In the genomic region with DNA sequence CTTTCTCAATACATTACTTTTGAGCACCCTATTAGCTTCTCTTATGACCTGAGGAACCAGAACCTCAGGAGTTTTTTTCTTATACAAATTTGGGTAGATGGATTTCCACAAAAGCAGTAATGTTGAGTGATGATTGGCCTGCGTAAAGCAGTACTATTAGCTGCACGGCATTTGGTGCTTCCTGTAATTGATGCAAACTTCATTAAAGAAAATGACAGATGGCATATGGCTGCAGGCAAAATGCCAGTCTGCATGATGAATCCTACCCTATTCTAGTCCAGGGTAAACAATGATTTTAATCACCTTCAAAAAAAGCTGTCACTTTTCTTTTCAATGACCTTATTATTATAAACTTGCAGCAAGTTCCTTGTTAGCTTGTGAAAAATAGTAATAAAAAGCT, we compare ENCODE assay signal across 12 mouse cellular contexts.
DNase-seq lines count a peak whose midpoint lies in the region; ATAC-seq lines count a peak whose summit lies in the region.
"Had no signal": no experiment of that assay in that cellular context is flagged by ENCODE, and none has a peak within 500 bp of the region (broad histone marks: within the 10 kb centered on the region; RNA-seq: fewer than 3 reads in every experiment).

No protein-coding gene starts in this region.

- H3K4me1 ChIP-seq in hindbrain, embryonic 15.5 days (replicated peaks), result no peaks in the 10 kb centered on the region
- H3K4me1 ChIP-seq in hindbrain, embryonic 11.5 days (replicated peaks; ENCODE audit: control insufficient read depth, insufficient read depth, low read length), result no peaks in the 10 kb centered on the region
- peaks cover 2% of the 10 kb centered on the region; the same call in 1 of the 2 replicates for H3K4me1 ChIP-seq in forebrain, embryonic 16.5 days (replicated peaks; ENCODE audit: control insufficient read depth, insufficient read depth, low read length)
- H3K4me1 ChIP-seq: heart, embryonic 12.5 days; kidney, embryonic 15.5 days had no signal

- 0 out of 2 replicates have a peak, but pooled peaks have one; percentile 59 for ATAC-seq in hindbrain, embryonic 15.5 days (ENCODE audit: low FRiP score, low read depth)
- ATAC-seq in hindbrain, embryonic 11.5 days (ENCODE audit: low FRiP score), result no peak
- ATAC-seq in forebrain, embryonic 16.5 days, result peak; percentile 77
- no peak for ATAC-seq in activated CD4-positive, CD25-positive, alpha-beta regulatory T cell, adult 4 months

- H3K27me3 ChIP-seq in hindbrain, embryonic 15.5 days, result no peaks in the 10 kb centered on the region
- H3K27me3 ChIP-seq in hindbrain, embryonic 11.5 days (ENCODE audit: control insufficient read depth, insufficient read depth, low read length), result no peaks in the 10 kb centered on the region
- H3K27me3 ChIP-seq in forebrain, embryonic 16.5 days (replicated peaks; ENCODE audit: control insufficient read depth, insufficient read depth, low read length), result no peaks in the 10 kb centered on the region
- H3K27me3 ChIP-seq: heart, embryonic 12.5 days; kidney, embryonic 15.5 days had no signal

- H3K9me3 ChIP-seq in hindbrain, embryonic 15.5 days, result peaks cover 11% of the 10 kb centered on the region
- no peaks in the 10 kb centered on the region for H3K9me3 ChIP-seq in hindbrain, embryonic 11.5 days (ENCODE audit: control insufficient read depth, low read length)
- 0 out of 2 replicates have a peak, but pooled peaks cover 3% of the 10 kb centered on the region for H3K9me3 ChIP-seq in forebrain, embryonic 16.5 days (ENCODE audit: control insufficient read depth, low read length)

- no peak overlapping the region for H3K4me3 ChIP-seq in hindbrain, embryonic 15.5 days
- H3K4me3 ChIP-seq in hindbrain, embryonic 11.5 days (ENCODE audit: low read depth, low read length), result no peak overlapping the region
- H3K4me3 ChIP-seq in forebrain, embryonic 16.5 days (replicated peaks; ENCODE audit: low read length), result no peak overlapping the region
- H3K4me3 ChIP-seq: heart, embryonic 12.5 days; kidney, embryonic 15.5 days had no signal

- 38% methylated on average over 2 of the region's 2 CpGs for WGBS in hindbrain, embryonic 15.5 days
- WGBS in hindbrain, embryonic 11.5 days, result 74% methylated on average over 2 of the region's 2 CpGs
- 20% methylated on average over 2 of the region's 2 CpGs for WGBS in forebrain, embryonic 16.5 days

- no peak overlapping the region for H3K4me2 ChIP-seq in hindbrain, embryonic 15.5 days
- H3K4me2 ChIP-seq in hindbrain, embryonic 11.5 days (replicated peaks; ENCODE audit: low read depth, low read length), result no peak overlapping the region
- no peak overlapping the region for H3K4me2 ChIP-seq in forebrain, embryonic 16.5 days (ENCODE audit: low read length)
- H3K4me2 ChIP-seq: heart, embryonic 12.5 days; kidney, embryonic 15.5 days; liver, embryonic 11.5 days had no signal

- H3K9ac ChIP-seq in hindbrain, embryonic 15.5 days, result no peak overlapping the region
- H3K9ac ChIP-seq in hindbrain, embryonic 11.5 days (ENCODE audit: low read depth, low read length), result no peak overlapping the region
- H3K9ac ChIP-seq in forebrain, embryonic 16.5 days (replicated peaks; ENCODE audit: low read depth, low read length), result no peak overlapping the region
- H3K9ac ChIP-seq: heart, embryonic 12.5 days; kidney, embryonic 15.5 days had no signal

- DNase-seq in hindbrain, embryonic 11.5 days (ENCODE audit: low spot score), result no peak
- DNase-seq in cerebellum, adult 8-10 months, result peak; percentile 44
- peak; percentile 6 to 10 for DNase-seq in layer of hippocampus, postnatal 36 days
- DNase-seq in T-cell, adult 2 months (ENCODE audit: low spot score), result no peak
- no peak for DNase-seq in urinary bladder, postnatal 36 days (ENCODE audit: low spot score in 2 of 2)
- DNase-seq: gastrocnemius, postnatal 14 days had no signal

- H3K27ac ChIP-seq in hindbrain, embryonic 15.5 days (replicated peaks), result no peak overlapping the region
- H3K27ac ChIP-seq in hindbrain, embryonic 11.5 days (ENCODE audit: low read depth, low read length), result no peak overlapping the region
- H3K27ac ChIP-seq in forebrain, embryonic 16.5 days (ENCODE audit: low read length), result no peak overlapping the region
- H3K27ac ChIP-seq: kidney, embryonic 15.5 days had no signal

- no peaks in the 10 kb centered on the region for H3K36me3 ChIP-seq in hindbrain, embryonic 15.5 days
- H3K36me3 ChIP-seq in hindbrain, embryonic 11.5 days (ENCODE audit: control insufficient read depth, insufficient read depth, low read length), result no peaks in the 10 kb centered on the region
- H3K36me3 ChIP-seq in forebrain, embryonic 16.5 days (ENCODE audit: control insufficient read depth, insufficient read depth), result no peaks in the 10 kb centered on the region
- H3K36me3 ChIP-seq: heart, embryonic 12.5 days; kidney, embryonic 15.5 days had no signal

Comparison
In these comparisons a context has a peak if more than half of its experiments do, and no peak if none do; other contexts are left out.
1. ATAC-seq: peak in hindbrain, embryonic 15.5 days (single experiment) and forebrain, embryonic 16.5 days (single experiment); none in hindbrain, embryonic 11.5 days (single experiment) and activated CD4-positive, CD25-positive, alpha-beta regulatory T cell, adult 4 months (single experiment).
2. DNase-seq: peak in cerebellum, adult 8-10 months (single experiment) and layer of hippocampus, postnatal 36 days (2 of 2); none in hindbrain, embryonic 11.5 days (single experiment), T-cell, adult 2 months (single experiment) and urinary bladder, postnatal 36 days (0 of 2).